Mouse (Mus musculus): ENCODE results near the gene Bpifb9a.
"Not testable (repeated sequence)": the region's sequence is repeated elsewhere in the genome, so short reads cannot be mapped to it uniquely, and the experiment has no call there.

GRCm38 (mm10) chr2:154294746-154295145, 37.1 kb downstream of the Bpifb9a start:
- not testable (repeated sequence) for TF ChIP-seq E2F4 (IDR thresholded peaks at IDR 0.05; ENCODE audit: insufficient read depth); TCF3 (IDR thresholded peaks at IDR 0.05; ENCODE audit: insufficient read length, low read depth); MYOD1 (IDR thresholded peaks at IDR 0.05; ENCODE audit: control insufficient read depth in 1 of 3, insufficient read length in 2 of 3, low read depth in 2 of 3); POLR2A (IDR thresholded peaks at IDR 0.05; ENCODE audit: insufficient read length, low read depth); POLR2AphosphoS2 (IDR thresholded peaks at IDR 0.05; ENCODE audit: insufficient read length, low read depth); USF1 (IDR thresholded peaks at IDR 0.05; ENCODE audit: low read depth); TCF12 (IDR thresholded peaks at IDR 0.05; ENCODE audit: insufficient read depth, poor library complexity, severe bottlenecking); SRF (IDR thresholded peaks at IDR 0.05; ENCODE audit: control insufficient read depth, insufficient read length, low read depth)

All from myocyte (in vitro differentiated cells).